Mouse (Mus musculus) lung, adult 2 months (tissue): ENCODE measurements around the gene Tmem114. TPM values are rescaled to one million over a fixed set of nuclear protein-coding genes. Genes with fewer than 3 reads are reported as not detected.

Experiments used
- DNase-seq: peaks from one replicate; pipeline ENCODE4 v3.0.0; 2022
- H3K4me1 ChIP-seq: fragments of 200-500 bp; 2 replicates; pipeline ENCODE4 v1.6.1; 2011; ENCODE audit warnings: low read length; ENCODE audit not compliant: control insufficient read depth, insufficient read depth
- H3K4me3 ChIP-seq: fragments of 200-500 bp; replicated peaks from 2 replicates; pipeline ENCODE3; 2011; ENCODE audit warnings: low read depth, mild to moderate bottlenecking, control low read depth, low read length; ENCODE audit errors: extremely low read depth
- CTCF ChIP-seq: fragments of 200-500 bp; IDR thresholded peaks from 2 replicates; pipeline ENCODE4 v1.5.1; 2011; ENCODE audit warnings: mild to moderate bottlenecking, low read length, control low read depth; ENCODE audit not compliant: insufficient read depth
- POLR2A ChIP-seq: fragments of 200-500 bp; IDR thresholded peaks from 2 replicates; pipeline ENCODE4 v1.6.1; 2011; ENCODE audit warnings: low read depth, mild to moderate bottlenecking, control low read depth, low read length, borderline replicate concordance; ENCODE audit errors: extremely low read depth
- WGBS: fragments of 180-500 bp; shearing (Covaris S2); methylation state at CpG from one replicate; pipeline ENCODE4 v1.1.7; 2018; 5-methylcytosine and 5-hydroxymethylcytosine counted together
- polyA plus RNA-seq: library from polyadenylated mRNA; depleted of rRNA; stranded (reverse); fragments of >200 nt; gene quantifications from 2 replicates; pipeline ENCODE4 v1.2.3, GENCODE M21; 2012

Gene Tmem114
- polyA plus RNA-seq, 1 experiment, result not detected

DNA sequence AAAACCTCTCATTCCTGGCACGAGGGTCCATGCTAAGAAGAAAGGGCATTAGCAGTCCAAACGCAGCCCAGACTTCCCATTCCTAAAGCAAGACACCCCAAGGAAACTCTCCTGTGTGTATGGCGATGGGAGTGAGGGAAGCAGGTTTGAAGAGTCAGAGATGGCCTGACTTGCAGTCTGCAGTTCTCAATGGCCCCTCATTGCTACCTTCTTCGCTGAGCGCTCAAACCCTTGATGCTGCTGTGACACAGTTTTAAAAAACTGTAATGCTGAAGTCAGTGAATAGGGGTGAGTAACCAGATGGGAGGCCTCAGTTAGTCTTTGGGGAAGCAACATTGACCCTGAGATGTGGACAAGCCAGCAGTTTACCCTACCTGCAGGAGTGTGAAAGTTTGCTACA, 800 bp upstream of the Tmem114 start:
- WGBS, result 74% methylated on average over 5 of the region's 5 CpGs
- H3K4me1 ChIP-seq, result no peaks in the 10 kb centered on the region
- TF ChIP-seq CTCF (no peak), POLR2A (no peak)
- H3K4me3 ChIP-seq, result no peak overlapping the region
- DNase-seq, result no peak

GRCm38 (mm10) chr16:8424161-8424970, 570 bp downstream of the Tmem114 start:
- 5% methylated on average over 43 of the region's 43 CpGs for WGBS
- DNase-seq, result no peak
- TF ChIP-seq POLR2A, result no peak
- no peak for TF ChIP-seq CTCF
- Histone ChIP-seq H3K4me1 (no peaks in the 10 kb centered on the region), H3K4me3 (no peak overlapping the region)

DNA sequence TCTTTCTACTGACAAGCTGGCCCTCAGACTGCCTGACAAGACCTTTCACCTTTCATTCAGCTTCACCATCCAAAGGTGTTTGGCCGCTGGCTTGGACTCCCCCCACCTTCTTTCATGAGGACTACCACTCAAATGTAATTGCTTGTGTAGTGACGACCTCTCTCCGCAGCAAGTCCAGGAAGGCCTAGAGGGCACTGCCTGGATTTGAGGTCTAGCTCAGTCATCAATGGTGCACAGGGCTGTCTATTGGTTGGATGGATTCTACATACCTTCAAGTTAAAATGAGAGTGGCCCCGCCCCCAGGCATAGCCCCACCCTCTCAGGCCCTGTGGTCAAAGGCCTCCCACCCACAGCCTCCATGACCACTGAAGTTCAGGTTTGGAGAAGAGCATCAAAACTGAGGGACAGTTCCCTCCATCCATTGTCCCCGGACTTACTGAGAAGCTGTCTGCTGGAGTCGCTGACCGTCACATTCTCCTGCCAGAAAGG, 1.3 kb downstream of the Tmem114 start:
- DNase-seq, result no peak
- WGBS, result 44% methylated on average over 7 of the region's 7 CpGs
- Histone ChIP-seq H3K4me3 (no peak overlapping the region), H3K4me1 (no peaks in the 10 kb centered on the region)
- TF ChIP-seq CTCF, result no peak
- TF ChIP-seq POLR2A, result no peak

DNA sequence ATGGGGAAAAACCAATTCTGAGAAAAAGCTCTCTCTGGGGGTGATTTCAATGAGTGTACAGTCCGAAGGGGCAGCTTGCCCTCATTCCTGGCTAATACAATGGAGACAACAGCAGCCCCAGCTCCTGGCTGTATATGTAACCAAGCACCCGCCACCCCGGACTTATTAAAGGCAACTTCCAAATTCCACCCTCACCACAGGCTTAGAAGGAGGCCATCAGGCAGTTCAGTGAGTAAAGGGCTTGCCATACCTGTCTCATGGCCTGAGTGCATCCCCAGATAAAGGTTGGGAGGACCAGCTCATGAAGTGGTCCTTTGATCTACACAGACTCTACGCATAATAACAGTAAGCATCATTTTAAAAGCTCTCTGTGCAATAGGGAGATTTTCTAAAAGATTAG, 4.1 kb downstream of the Tmem114 start:
- TF ChIP-seq CTCF, result no peak
- no peak for TF ChIP-seq POLR2A
- no peak for DNase-seq
- WGBS, result 80% methylated on average over 4 of the region's 4 CpGs
- H3K4me3 ChIP-seq, result no peak overlapping the region
- no peaks in the 10 kb centered on the region for H3K4me1 ChIP-seq

GRCm38 (mm10) chr16:8420381-8420780, 4.6 kb downstream of the Tmem114 start:
- H3K4me1 ChIP-seq, result no peaks in the 10 kb centered on the region
- H3K4me3 ChIP-seq, result no peak overlapping the region
- no peak for DNase-seq
- 72% methylated on average over 10 of the region's 10 CpGs for WGBS
- TF ChIP-seq POLR2A (no peak), CTCF (no peak)

GRCm38 (mm10) chr16:8419666-8420065, 5.3 kb downstream of the Tmem114 start:
- TF ChIP-seq POLR2A (no peak), CTCF (no peak)
- Histone ChIP-seq H3K4me1 (no peaks in the 10 kb centered on the region), H3K4me3 (no peak overlapping the region)
- DNase-seq, result no peak
- 87% methylated on average over 8 of the region's 8 CpGs for WGBS

GRCm38 (mm10) chr16:8418126-8418525, 6.8 kb downstream of the Tmem114 start:
- DNase-seq, result no peak
- TF ChIP-seq CTCF, result no peak
- no peak for TF ChIP-seq POLR2A
- WGBS, result 77% methylated on average over 3 of the region's 3 CpGs
- no peaks in the 10 kb centered on the region for H3K4me1 ChIP-seq
- no peak overlapping the region for H3K4me3 ChIP-seq

DNA sequence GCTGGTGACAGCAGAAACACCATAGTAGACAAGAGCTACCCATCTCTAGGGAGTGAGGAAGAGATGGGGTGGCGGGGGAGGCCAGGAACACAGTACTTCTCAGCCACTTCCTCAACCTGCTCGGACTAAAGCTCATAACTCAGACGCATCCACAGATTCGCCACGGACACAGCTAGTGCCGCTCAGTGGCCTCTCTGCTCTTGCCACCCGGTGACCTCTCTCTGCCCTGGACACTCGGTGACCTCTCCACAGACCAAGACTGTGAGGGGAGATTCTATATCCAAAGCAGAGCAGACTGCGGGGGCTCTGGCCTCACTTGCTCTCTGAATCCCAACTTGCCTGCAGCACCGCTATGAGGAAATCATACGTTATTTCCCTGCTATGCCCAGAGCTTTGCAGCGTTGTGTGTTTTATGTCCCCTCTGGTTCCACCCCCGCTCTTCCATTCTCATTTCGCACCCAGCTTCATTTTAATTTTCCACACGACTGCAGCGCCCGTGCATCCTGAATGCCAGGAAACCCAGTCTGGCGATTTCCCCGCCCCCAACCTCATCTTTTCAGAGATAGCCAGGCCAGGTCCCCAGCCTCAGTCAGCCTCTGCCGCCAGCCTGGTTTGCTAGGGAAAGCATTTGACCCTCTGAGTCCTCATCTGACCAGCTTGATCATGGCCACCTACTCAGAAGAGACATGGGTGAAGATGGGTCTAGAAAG, 7.8 kb downstream of the Tmem114 start:
- no peak for DNase-seq
- WGBS, result 58% methylated on average over 20 of the region's 20 CpGs
- H3K4me1 ChIP-seq, result no peaks in the 10 kb centered on the region
- no peak overlapping the region for H3K4me3 ChIP-seq
- no peak for TF ChIP-seq CTCF
- no peak for TF ChIP-seq POLR2A

- no peak for DNase-seq
- WGBS, result 86% methylated on average over 8 of the region's 8 CpGs
- no peak for TF ChIP-seq CTCF
- TF ChIP-seq POLR2A, result no peak
- Histone ChIP-seq H3K4me1 (no peaks in the 10 kb centered on the region), H3K4me3 (no peak overlapping the region)
Observed at GRCm38 (mm10) chr16:8415996-8416395, 8.9 kb downstream of the Tmem114 start.
